Mouse (Mus musculus) liver, postnatal 0 days (tissue): Measurements from ENCODE around the gene Pex14.

ENCODE experiments used
- CTCF ChIP-seq: sonication (generic); IDR thresholded peaks from 2 replicates; pipeline ENCODE4 v1.5.1; 2016; ENCODE audit warnings: antibody characterized with exemption, low read depth
- EP300 ChIP-seq: IDR thresholded peaks from 2 replicates; pipeline ENCODE4 v1.6.1; 2016; ENCODE audit warnings: antibody characterized with exemption, low read depth, mild to moderate bottlenecking

DNA sequence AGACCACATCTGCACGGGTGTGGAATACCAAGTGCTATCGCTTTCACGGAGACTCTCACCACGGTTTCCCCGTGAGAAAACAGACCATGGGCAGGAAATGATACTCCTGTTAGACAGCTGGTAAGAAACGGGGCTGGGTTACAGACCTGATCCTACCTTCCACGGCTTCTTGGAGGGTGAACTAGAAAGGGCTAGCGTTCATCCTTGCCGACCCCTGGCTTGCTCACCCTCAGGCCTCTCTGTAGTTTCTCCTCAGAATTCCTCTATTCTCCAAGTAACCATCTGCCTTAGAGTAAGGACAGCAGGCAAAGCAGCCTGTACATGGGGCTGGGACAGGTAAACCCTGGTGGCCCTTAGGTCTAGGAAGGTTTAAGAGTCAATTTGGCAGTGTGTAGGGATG, 49.5 kb upstream of the Pex14 start:
- no peak for TF ChIP-seq CTCF
- TF ChIP-seq EP300, result no peak
